Mouse (Mus musculus): Measurements from ENCODE around the gene Mageh1.
"Not testable (repeated sequence)": the region's sequence is repeated elsewhere in the genome, so short reads cannot be mapped to it uniquely, and the experiment has no call there.

Mageh1 gene

GRCm38 (mm10) chrX:153037087-153037971 is at the start of gene Mageh1:
Gene Mageh1, minus strand, starts transcription at chrX:153037575.
- peak; percentile 84 for DNase-seq (ENCODE audit: low read depth, low spot score)

DNA sequence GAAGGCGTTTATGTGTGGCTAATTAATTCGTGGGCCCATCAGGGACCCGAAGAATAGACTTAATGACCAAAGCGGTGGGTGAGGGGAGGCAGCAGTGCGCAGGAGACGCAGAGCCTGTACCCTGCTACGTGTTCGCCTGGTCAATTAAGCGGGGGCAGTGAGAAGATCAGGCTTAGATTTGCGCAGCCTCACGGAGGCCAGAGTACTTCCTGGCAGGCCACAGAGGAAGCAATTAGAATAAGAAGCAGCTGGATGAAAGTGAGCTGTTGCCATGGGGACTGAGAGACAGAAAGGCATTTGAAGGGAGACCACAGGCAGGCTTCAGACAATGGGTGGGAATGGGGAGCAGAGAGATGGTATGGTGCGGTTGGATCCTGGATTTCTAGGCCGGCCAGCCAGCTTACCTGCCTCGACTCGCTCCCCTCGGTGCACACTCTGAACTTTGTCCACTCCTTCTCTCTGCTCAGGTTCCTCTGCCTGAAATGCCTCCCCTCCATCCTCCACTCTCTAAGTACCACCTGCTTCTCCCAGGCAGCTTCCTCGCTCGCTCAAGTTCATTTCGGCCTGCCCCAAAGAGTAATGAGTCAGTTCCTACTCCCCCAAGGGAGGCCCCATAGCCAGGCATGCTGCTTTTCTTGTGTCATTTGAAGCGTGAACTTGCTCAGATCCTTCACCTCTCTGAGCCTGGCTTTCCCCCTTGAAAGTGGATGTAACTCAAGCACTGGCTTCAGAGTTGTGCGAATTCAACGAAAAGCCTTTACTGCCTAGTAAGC is 783 bp upstream of the Mageh1 start:
- DNase-seq (ENCODE audit: low read depth, low spot score), result not testable (repeated sequence)

- DNase-seq (ENCODE audit: low read depth, low spot score), result not testable (repeated sequence)
Measured at GRCm38 (mm10) chrX:153031547-153031946, 5.8 kb downstream of the Mageh1 start.

- DNase-seq (ENCODE audit: low read depth, low spot score), result not testable (repeated sequence)
Measured at GRCm38 (mm10) chrX:153025709-153026108, 11.7 kb downstream of the Mageh1 start.

DNA sequence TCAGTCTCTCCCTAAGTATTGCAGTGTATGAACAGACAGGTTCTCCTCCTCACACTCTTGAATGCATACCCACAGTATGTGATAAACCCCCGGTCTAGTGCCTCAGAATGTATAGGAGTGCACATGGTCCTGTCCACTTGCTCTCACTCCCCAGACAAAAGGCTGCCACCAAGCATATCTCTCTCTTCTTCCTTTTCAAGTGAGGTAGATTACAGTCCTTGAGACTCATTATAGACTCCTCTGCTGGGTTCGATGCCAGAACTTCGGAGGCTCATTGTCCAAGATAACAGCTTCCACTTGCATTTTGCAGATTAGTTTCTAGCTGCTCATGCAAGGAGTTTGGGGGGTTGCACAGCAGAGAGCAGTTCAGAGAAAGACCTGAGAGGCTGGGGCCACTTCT is 12.1 kb downstream of the Mageh1 start:
- not testable (repeated sequence) for DNase-seq (ENCODE audit: low read depth, low spot score)

DNA sequence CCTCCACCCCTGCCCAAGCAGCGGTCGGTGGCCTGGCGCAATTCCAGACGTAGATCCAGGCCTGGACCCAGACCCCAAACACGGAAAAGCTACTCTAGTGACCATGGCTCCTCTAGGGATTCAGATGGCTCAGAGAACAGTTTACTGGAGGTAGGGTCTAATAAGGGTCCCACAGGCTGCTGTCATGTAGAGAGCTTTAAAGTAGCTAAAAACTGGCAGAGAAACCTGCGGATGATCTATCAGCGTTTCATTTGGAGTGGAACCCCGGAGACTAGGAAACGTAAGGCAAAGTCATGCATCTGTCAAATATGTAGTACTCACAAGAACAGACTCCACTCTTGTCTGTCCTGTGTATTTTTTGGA is 29.7 kb downstream of the Mageh1 start:
- DNase-seq (ENCODE audit: low read depth, low spot score), result no peak

DNA sequence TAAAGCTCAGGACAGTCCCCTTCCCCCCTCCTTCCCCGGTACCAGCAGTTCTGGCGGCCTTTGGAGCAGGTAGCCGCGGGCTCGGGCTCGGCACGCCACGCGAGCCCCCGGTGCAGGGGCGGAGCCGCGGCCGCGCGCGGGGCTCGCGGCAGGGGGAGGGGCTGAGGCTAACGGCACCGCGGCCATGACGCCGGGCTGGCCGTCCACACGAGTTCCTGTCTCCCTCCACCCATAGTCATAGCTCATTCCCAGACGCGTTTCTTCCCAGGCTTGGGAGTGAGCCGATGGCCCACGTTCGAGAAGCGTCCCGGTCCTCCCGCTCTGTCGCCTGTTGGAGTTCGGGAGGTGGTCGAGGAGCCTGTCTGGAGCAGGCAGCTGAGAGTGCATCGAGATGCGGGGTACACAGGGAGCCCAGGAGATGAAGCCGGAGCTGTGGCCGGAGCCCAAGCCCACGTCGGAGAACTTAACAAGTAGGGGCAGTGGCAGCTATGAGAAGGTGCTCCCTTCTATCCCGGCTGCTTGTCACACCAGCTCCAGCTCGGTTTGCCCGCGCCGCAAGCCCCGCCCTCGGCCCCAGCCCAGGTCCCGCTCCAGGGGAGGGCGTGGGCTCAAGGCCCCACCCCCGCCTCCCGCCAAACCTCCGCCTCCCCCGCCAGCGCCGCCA is 30.2 kb downstream of the Mageh1 start:
- no peak for DNase-seq (ENCODE audit: low read depth, low spot score)

DNA sequence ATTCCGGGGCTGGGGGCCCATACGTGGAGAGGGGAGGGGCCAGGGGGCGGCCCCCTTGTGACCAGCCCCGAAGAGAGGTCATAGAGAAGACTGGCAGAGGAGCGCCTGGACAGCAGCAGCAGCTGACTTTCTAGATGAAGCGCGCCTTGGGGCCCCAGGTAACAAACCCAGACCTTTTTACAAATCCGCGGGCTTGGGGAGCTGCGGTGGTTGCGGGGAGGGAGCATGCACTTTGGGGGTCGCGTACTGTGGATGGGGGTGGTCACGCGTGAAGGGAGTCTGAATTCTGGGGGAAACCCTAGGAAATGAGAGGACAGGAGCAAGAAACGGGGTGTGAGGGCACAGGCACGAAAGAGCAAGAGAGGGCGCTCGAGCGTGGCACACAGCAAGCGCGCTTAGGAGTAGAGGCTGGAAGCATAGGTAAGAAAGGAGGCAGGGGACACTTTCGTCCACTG is 31.0 kb downstream of the Mageh1 start, which contains the start of gene Usp51:
TSS of gene Usp51 (plus strand) at position 83 of the 455 bp plus-strand sequence.
- no peak for DNase-seq (ENCODE audit: low read depth, low spot score)

DNA sequence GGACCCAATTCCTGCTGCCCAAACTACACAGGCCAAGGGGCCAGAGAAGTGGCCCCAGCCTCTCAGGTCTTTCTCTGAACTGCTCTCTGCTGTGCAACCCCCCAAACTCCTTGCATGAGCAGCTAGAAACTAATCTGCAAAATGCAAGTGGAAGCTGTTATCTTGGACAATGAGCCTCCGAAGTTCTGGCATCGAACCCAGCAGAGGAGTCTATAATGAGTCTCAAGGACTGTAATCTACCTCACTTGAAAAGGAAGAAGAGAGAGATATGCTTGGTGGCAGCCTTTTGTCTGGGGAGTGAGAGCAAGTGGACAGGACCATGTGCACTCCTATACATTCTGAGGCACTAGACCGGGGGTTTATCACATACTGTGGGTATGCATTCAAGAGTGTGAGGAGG is 41.3 kb downstream of the Mageh1 start:
- DNase-seq (ENCODE audit: low read depth, low spot score), result not testable (repeated sequence)

GRCm38 (mm10) chrX:152989852-152990251 is 47.5 kb downstream of the Mageh1 start:
- DNase-seq (ENCODE audit: low read depth, low spot score), result not testable (repeated sequence)
